Mouse (Mus musculus) brain, embryonic 18.5 days (tissue): ENCODE results near the gene Atg4a-ps.

Experiments
- DNase-seq: peaks from one replicate; pipeline ENCODE4 v3.0.0-alpha.2; 2012; ENCODE audit warnings: low read depth, low spot score

Gene Atg4a-ps

GRCm38 (mm10) chr3:103627661-103628060 is 18.2 kb downstream of the Atg4a-ps start:
- no peak for DNase-seq

DNA sequence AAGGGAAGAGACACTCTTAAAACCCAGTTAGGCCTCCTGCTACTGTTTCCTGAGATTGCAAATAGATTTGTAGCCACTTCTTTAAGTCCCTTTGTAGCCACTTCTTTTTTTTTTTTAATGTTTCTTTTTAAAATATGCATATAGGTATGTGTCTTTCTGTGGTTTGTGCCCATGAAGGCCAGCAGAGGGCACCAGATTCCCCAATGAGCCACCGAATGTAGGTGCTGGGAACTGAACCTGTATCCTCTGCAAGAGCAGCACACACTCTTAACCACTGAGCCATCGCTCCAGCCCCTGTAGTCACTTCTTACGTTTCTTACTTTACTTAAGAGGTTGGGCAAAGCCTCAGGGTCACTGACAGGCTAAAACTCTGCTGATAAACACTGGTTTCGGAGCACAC is 19.4 kb downstream of the Atg4a-ps start:
- DNase-seq, result no peak

DNA sequence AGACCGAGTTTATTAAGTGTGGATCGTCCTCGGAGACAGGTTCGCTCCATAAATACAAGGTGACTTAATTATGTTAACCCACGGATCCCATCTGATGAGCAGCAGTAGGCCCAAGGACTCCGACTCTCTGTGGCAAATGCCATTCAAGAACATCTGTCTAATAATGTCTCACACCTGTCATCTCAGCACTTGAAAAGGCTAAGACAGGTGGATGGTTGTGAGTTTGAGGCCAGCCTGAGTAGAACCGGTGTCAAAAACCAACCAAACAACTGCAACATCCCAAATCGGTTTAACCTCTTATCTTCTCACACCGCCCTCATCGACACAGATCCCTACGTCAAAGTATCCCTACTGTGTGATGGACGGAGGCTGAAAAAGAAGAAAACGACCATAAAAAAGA is 20.7 kb downstream of the Atg4a-ps start:
- DNase-seq, result no peak

DNA sequence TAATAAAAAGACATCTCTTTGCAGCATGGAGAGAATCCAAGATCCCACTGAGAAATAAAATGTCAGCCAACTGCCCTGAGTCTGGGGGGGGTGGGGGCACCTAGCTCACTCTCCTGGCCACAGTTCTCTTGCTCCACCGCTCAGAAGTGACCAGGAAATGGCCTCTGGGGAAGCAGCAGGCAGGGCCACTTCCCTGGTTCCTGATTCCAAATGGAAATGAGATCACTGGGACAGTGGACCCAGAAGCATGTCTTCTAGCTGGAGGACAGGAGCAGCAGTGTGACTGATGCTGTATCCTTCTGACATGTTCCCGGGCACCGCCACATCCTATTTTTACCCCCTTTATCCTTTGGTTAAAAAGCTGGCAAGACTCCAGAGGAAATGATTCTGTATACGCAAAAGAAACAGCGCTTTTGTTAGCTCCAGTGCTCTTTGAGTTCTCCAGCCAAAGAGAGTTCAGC is 21.2 kb downstream of the Atg4a-ps start:
- no peak for DNase-seq

- DNase-seq, result no peak
Observed at GRCm38 (mm10) chr3:103623893-103624470, 21.9 kb downstream of the Atg4a-ps start.

DNA sequence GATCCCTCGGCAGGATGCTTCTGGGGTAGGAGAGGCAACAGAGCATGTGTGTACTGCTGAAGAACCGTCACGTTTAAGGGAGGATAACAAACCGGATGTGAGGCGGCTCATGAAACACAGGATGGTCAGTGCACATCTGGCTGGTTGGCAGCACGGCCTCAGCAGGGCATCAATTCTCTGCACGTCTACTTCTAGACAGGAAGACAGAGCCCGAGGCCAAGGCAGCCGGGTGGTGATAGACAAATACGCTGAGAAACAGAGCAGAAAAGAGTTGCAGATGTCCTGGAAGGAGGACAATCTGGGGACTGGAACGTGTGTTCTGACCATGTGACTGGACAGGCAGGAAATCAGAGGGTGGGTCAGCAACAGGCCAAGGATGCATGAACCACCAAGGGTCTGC is 25.8 kb downstream of the Atg4a-ps start:
- no peak for DNase-seq

- DNase-seq, result no peak
Observed at GRCm38 (mm10) chr3:103616981-103617380, 28.9 kb downstream of the Atg4a-ps start.

DNA sequence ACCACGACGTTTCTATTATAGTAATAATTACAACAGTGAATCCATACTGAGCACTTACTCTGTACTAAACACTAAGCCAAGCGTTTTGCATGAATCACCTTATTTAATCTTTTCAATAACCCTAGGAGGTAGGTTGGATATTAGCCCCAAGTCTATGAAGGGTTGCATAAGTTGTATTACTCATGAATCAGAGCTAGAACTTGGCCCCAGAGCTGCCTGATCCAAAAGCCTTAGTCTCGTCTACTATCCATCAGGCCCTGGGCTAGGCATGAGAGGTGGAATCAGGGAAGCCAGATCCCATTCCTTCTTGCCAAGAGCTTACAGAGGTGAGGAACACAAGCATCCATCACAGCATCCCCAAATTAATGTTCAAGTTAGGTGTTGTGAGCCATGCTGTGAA is 30.2 kb downstream of the Atg4a-ps start:
- DNase-seq, result no peak

DNA sequence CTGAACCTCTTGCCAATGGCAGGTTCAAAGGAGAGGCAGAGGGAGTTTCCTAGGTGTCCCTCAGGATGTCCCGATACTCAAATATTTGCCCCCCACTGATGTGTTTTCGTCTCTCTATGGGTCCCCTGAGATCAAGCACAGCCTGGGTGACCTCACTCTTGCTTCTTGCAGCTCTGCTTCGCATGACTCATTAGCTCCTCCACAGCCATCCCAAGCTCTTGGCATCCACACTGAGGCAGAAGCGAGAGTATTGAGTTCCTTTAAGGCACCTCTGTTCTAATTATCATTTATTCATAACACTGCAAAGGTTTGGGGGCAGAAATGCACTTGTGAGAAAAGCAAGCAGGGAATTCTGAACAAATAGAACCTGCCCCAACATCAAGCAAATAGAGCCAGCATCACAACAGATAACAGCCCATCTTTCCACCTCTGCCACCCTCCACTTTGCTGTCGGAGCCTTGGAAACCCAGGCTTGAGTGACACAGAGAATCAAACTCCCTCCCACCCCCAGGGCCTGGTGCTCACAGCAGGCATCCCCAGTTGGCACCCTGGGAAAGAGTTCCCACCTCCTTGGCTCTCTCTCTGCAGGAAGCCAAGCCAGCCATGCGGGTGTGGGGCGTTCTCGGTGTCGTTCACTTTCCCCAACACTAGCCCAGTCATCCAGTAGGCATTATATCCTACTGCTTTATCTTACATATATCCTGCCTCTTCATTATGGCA is 33.1 kb downstream of the Atg4a-ps start:
- no peak for DNase-seq

DNA sequence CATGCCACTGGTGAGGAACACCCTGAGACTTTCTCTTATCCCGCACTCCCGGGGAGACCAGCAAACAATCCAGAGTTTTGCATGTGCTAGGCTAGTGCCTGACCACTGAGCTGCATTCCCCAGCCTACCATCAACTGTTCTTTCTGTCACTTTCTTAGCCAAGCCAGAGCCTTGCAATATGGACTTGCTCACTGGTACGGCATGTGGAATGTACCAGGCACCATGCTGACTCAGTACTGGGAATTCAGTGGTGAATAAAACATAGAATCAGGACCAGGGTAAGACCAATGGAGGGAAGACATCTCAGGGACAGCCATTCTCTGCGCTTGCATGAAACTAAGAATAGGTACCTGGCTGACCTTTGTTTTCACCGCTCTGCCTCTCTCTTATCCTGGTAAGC is 35.6 kb downstream of the Atg4a-ps start:
- DNase-seq, result no peak

DNA sequence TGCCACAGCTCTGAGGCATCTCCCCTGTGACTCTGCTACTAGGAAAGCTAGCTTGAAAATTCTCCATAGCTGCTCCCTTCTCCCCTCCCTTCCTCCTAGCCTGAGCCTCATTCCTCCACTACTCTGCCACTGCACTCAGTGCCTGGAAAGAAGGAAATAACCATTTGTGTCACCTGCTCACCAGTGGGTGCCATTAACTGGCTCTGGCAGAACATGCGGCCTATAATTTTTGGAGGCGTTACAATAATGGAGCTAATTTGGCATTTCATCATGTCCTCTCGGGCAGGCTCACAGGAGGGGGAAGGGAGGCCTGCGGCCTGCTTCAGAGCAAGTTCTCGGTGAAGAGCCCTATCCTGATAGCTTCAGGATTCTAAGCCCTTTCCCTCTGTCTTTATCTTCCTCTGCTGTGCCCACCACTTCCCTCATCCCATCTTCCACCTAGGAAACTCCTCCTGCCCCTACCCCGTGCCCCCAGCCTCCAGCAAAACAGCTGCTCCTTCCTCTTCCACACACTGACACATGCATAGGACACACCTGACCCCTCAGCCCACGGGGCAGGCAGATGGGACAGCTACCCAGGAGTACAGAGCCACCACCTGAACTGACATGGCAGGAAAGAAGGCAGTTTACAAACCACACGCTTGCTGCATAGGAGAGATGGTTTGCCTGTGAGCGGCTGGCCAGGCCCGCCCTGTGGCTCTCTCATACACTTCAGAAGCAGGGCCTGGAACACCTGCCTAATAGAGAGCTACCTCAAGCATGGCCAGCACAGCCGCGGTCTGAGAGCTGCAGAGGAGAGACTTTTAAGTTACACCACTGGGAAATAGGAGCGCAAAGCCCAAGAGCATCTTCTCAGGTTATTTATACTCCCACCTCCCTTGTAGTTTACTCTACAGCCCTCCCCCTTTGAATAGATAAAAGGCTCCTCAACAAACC is 38.9 kb downstream of the Atg4a-ps start:
- no peak for DNase-seq

DNA sequence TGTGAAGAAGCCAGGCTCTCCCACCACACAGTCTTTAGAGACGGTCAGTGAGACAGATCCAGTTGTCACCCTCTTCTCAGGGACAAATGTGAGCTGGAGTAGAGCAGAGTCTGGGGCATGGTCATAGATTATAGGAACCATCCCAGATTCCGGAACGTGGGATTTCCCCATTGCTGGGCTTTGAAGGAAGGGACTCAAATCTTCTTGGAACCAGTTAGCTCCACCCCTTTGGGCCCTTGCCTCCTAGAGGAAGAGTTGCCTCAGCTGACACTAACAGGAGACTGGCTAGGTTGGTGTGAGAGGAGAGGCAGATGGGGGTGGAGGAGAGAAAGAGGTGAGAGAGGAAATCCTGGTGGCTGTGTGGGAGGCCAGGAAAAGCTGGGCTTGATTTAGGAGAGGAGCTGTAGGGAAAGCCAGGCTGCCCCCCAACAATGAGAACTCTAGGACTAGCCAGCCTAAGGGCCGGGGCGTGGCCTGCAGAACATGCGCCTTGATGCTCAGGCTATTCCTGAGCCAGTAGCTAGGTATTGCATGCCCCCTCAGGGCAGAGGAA is 39.7 kb downstream of the Atg4a-ps start:
- no peak for DNase-seq

DNA sequence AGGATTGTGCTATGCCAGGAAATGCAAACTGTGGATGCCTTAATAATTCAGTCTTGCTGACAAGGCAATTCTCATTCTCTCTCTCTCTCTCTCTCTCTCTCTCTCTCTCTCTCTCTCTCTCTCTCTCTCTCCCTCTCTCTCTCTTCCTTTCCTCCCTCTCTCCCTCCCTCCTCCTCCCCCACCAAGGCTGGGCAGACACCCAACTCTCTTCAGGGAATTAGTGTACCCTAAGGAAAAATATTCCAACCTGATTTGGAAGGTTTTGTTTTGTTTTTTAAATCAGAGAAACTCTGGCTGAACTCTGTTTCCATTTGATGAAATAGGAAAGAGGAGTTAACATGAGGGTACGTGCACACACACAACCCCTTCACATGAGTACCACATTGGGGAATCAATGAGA is 44.3 kb downstream of the Atg4a-ps start:
- DNase-seq, result no peak

DNA sequence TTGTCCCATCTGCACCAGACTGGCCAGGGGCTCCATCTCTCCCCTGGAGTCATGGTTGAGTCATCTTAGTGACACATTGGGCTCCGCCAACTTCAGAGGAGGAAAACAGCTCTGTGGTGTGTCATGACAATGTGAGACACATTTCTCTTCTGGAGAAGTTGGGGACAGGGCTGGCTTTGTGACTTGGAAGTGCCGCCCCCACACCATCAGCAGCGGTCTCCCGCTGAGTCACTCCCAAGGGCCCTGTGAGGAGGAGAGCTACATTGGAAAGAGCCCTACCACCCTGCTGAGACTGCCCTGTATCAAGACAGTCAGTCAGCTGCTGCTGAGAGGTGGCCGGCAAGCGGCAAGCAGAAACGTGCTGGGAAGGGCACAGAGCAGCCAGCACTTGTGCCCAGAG is 44.9 kb downstream of the Atg4a-ps start:
- DNase-seq, result no peak

- DNase-seq, result no peak
Observed at GRCm38 (mm10) chr3:103597586-103597985, 48.3 kb downstream of the Atg4a-ps start.

GRCm38 (mm10) chr3:103595271-103595810 is 50.5 kb downstream of the Atg4a-ps start:
- DNase-seq, result no peak
